Mouse (Mus musculus) skeletal muscle tissue, adult 2 months (tissue): Measurements from ENCODE around the gene 1700019D03Rik.

ENCODE experiments used
- DNase-seq: peaks from one replicate; pipeline ENCODE4 v3.0.0-alpha.2; 2012; ENCODE audit warnings: low read depth, low spot score

Gene 1700019D03Rik

DNA sequence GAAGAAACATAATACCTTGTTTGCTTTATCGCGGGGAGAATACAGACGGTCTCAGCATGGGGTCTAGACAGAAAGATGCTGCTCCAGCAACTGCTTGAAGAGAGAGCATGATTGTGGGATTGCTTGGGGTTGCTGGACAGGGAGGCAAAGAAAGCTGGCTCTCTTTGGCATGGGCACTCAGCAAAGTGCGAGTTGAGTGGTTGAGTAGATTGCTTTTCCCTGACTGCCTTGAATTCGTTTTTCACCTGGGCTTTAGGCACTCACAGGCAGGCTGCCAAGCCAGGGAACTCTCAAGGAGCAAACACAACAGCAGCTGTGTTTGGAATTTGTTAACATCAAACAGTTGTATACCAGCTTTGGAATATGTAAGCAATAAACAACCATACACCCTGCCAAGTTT lies at the start of gene 1700019D03Rik:
TSS of gene 1700019D03Rik (minus strand) at position 101 of the 400 bp plus-strand sequence.
- DNase-seq, result no peak

DNA sequence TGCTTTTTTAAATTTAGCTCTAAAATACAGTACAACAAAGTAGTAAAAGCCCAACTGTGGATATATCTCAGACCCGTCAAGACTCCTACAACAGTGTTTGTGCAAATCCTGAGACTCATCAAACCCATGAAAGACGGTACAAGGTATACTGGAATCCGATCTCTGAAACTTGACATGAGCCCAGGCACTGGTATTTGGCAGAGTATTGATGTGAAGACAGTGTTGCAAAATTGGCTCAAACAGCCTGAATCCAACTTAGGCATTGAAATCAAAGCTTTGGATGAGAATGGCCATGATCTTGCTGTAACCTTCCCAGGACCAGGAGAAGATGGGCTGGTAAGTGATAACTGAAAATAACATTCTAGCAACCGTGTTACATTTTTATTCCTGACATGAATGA lies 43.9 kb upstream of the 1700019D03Rik start:
- DNase-seq, result peak; percentile 40

DNA sequence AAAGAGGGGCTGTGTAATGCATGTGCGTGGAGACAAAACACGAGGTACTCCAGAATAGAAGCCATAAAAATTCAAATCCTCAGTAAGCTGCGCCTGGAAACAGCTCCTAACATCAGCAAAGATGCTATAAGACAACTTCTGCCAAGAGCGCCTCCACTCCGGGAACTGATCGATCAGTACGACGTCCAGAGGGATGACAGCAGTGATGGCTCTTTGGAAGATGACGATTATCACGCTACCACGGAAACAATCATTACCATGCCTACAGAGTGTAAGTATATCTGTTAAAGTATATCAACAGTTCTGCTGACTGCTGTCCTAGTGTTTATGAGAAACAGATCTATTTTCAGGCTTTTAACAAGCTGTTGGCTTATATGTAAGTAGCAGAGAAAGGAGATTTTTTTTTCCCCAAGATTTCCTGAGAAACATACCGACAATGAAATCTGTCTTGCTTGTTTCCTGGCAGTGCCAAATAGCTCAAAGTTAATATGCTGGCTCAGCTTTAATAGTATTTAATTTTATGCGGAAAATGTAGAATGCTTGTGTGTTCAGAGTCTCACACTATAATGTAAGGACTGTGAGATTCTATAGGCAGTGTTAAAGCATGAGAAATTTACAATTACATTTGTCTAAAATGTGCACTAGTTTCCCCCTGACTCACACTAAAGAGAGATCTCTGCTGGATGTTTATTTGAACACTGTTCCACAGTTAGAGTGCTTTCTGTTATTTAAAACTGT lies 42.1 kb upstream of the 1700019D03Rik start:
- no peak for DNase-seq

DNA sequence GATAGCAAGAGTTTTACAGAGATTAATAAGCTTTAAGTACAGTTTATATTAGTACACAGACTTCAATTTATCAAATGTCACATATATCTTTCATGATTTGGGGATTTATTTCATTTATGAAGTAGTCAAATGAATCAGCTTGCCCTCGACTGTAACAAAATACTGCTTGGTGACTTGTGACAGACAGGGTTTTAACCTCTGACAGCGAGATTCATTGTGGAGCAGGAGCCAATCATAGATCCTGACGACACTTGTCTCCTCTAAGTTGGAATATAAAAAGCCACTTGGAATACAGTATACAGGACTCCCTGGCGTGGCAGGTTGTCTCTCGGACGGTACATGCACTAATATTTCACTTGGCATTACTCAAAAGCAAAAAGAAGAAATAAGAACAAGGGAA lies 41.4 kb upstream of the 1700019D03Rik start, which contains the start of gene Mstn:
TSS of gene Mstn (plus strand) at position 301 of the 400 bp plus-strand sequence.
- DNase-seq, result peak; percentile 74

GRCm38 (mm10) chr1:53060499-53060898 lies 40.5 kb upstream of the 1700019D03Rik start:
- no peak for DNase-seq

DNA sequence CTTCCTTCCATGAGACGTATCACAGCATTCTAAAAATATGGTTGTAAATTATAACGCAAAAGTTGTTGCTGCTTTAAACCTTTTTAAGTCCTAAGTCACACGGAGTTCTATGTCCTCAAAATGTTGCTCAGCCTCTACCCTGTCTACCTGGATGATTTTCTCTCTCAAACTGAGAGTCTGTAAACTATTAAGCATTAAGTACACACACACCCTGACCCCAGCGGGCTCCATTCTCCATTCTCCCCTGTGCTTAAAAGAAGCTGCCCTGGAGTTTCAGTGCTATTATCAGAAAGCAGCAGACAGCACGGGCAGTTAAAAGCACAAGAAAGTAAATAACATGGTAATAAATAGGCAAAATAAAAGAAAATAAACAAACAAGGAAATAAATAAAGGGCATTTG lies 39.1 kb upstream of the 1700019D03Rik start:
- DNase-seq, result no peak

GRCm38 (mm10) chr1:53053087-53054022 lies 33.4 kb upstream of the 1700019D03Rik start:
- no peak for DNase-seq

- DNase-seq, result no peak
Measured at GRCm38 (mm10) chr1:53049763-53050427, 29.9 kb upstream of the 1700019D03Rik start.

GRCm38 (mm10) chr1:53037443-53037871 lies 17.5 kb upstream of the 1700019D03Rik start:
- peak; percentile 94 for DNase-seq

DNA sequence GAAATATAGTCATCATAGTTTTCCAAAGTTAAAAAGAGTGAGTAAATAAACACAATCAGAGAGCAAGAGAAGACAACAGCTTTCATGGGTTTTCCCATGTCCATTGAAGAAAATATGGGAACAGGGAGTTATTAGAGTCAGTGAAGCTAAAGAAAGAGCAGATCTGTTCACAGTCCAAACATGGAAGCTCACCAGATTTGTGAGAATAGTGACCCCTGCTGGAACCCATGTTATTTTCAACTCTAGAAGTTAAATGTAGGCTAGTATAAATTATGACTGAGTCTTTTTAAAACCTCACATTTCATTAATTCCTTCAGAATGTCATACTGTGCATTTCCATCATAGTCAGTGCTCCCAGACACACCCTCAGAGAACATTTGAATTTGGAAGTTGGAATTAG lies 12.6 kb upstream of the 1700019D03Rik start:
- peak; percentile 27 for DNase-seq

GRCm38 (mm10) chr1:53018746-53019505 lies 1.1 kb downstream of the 1700019D03Rik start:
- DNase-seq, result no peak

- no peak for DNase-seq
Measured at GRCm38 (mm10) chr1:53015606-53016005, 4.4 kb downstream of the 1700019D03Rik start.

GRCm38 (mm10) chr1:53014716-53015115 lies 5.3 kb downstream of the 1700019D03Rik start:
- peak; percentile 67 for DNase-seq

GRCm38 (mm10) chr1:52986692-52987091 lies 33.3 kb downstream of the 1700019D03Rik start:
- no peak for DNase-seq

DNA sequence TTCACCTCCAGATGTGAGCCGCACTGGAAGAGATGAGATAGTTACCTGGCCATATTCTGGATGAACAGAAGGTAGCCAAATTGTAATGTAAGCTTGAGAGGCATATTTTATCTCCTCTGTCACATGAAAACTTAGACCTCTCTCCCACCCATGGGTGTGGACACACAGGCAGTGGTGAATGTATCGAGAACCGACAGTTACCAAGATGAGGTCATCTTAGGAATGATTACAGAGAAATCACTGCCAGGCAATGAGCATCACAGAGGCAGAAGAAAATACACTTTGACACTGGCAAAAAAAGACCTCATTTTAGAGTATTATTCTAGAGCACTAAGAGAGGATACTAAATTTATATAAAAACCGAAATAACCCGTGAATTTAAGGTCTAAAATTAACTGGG lies 46.8 kb downstream of the 1700019D03Rik start:
- DNase-seq, result peak; percentile 36

DNA sequence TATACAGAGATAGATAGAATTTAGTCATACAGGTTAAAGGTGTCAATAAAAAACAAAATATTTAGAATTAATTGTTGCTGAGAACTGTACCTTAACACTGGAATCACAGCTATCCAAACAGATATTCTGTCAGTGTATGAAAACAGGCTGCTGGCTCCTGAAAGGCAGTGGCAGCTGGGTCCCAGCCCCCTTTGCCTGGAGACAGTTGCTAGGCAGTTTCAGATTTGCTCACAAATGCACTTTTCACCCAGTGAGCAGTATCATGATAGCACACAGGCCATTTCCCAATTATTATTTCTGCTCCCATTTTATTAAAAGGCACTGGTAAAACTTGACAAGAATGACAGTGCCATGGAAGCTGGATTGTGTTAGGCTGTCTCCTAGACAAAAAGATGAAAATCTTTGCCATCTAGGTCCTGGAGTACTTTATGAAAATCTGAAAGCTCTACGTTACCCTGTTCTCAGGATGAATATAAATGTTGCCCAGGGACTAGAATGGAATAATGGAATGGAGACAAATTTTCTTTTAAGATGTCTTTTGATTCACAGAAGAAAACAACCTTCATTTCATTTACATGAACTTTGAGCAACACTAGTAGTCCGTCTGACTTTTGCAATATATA lies 48.0 kb downstream of the 1700019D03Rik start:
- DNase-seq, result peak; percentile 27

- DNase-seq, result no peak
Measured at GRCm38 (mm10) chr1:52964581-52964980, 55.4 kb downstream of the 1700019D03Rik start.

GRCm38 (mm10) chr1:52963097-52963496 lies 56.9 kb downstream of the 1700019D03Rik start:
- DNase-seq, result peak; percentile 62

GRCm38 (mm10) chr1:52960191-52960590 lies 59.8 kb downstream of the 1700019D03Rik start:
- no peak for DNase-seq

DNA sequence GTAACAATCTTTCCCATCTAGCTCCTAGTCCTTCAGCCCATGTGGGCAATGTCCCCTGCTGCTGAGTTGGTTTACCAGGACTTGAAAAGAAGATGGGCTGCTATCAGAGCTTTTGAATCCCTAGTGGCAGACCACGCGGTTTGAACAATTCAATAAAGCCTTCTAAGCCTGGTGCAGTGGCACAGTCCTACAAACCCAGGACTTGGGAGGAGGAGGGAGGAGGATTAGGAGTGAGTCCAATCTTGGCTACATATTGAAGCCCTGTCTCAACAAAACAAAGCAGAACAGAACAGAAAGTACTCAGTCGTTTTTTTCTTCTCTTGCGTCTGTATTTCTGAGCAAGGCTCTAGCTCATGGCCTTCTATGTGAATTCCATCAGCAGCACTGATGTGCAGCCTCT lies 63.2 kb downstream of the 1700019D03Rik start:
- DNase-seq, result peak; percentile 32

- no peak for DNase-seq
Measured at GRCm38 (mm10) chr1:52955102-52955501, 64.9 kb downstream of the 1700019D03Rik start.
